Mouse (Mus musculus): ENCODE results near the gene Pax2. TPM values are rescaled to one million over a fixed set of nuclear protein-coding genes. Genes with fewer than 3 reads are reported as not detected.

The Pax2 gene
- polyA plus RNA-seq, 1 experiment from 2014 or later, result not detected

GRCm38 (mm10) chr19:44886475-44886874 lies 130.6 kb downstream of the Pax2 start:
- no peak overlapping the region for H3K4me3 ChIP-seq (ENCODE audit: low read depth, low read length)
- H3K27ac ChIP-seq (replicated peaks), result no peak overlapping the region
- TF ChIP-seq EP300 (optimal IDR thresholded peaks at IDR 0.05) (no peak), CTCF (IDR thresholded peaks at IDR 0.05; ENCODE audit: low read depth) (no peak)
- no peak for DNase-seq (ENCODE audit: low spot score)
- WGBS, result 47% methylated on average over 3 of the region's 3 CpGs
- 0 out of 2 replicates have a peak, but pooled peaks cover under 1% of the 10 kb centered on the region for H3K27me3 ChIP-seq (ENCODE audit: control insufficient read depth, insufficient read depth, low read length)
- no peak for ATAC-seq (ENCODE audit: low FRiP score, low TSS enrichment)
- no peak overlapping the region for H3K4me2 ChIP-seq (replicated peaks; ENCODE audit: low read depth)
- H3K9me3 ChIP-seq (ENCODE audit: control insufficient read depth, low read length), result no peaks in the 10 kb centered on the region
- no peaks in the 10 kb centered on the region for H3K36me3 ChIP-seq (ENCODE audit: control insufficient read depth, insufficient read depth, low read length)
- H3K4me1 ChIP-seq (replicated peaks; ENCODE audit: control insufficient read depth, insufficient read depth), result no peaks in the 10 kb centered on the region
- no peak overlapping the region for H3K9ac ChIP-seq (ENCODE audit: low read length)

Small RNA genes lying within 50 kb of the gene (microRNA-seq; reads per million reads assigned to microRNA genes)
- not detected for gene Mir6405

Other genes with a start within 250 kb of the Pax2 start
- gene Sec31b, start 210.2 kb upstream of the Pax2 start, polyA plus RNA-seq (2015; fragmentation: Nextera tagmentation; extraction: Ambion mirVana), result 0.19 and 0.34 TPM in 2 replicates
- 0.70 TPM in 1 of 2 replicates, not detected in the other for gene Gm20538, start 203.2 kb upstream of the Pax2 start, polyA plus RNA-seq (2015; fragmentation: Nextera tagmentation; extraction: Ambion mirVana)
- gene Ndufb8, start 200.6 kb upstream of the Pax2 start, polyA plus RNA-seq (2015; fragmentation: Nextera tagmentation; extraction: Ambion mirVana), result 584 and 594 TPM in 2 replicates
- gene Hif1an, start 193.2 kb upstream of the Pax2 start, polyA plus RNA-seq (2015; fragmentation: Nextera tagmentation; extraction: Ambion mirVana), result 10.1 and 10.5 TPM in 2 replicates
- 9.3 and 9.8 TPM in 2 replicates for gene Slf2, start 175.1 kb downstream of the Pax2 start, polyA plus RNA-seq (2015; fragmentation: Nextera tagmentation; extraction: Ambion mirVana)
- gene Sema4g, start 233.1 kb downstream of the Pax2 start, polyA plus RNA-seq (2015; fragmentation: Nextera tagmentation; extraction: Ambion mirVana), result 1.4 and 1.8 TPM in 2 replicates
- 7.9 and 8.5 TPM in 2 replicates for gene Twnk, start 249.6 kb downstream of the Pax2 start, polyA plus RNA-seq (2015; fragmentation: Nextera tagmentation; extraction: Ambion mirVana)

Measured in stomach, postnatal 0 days (tissue).